Mouse (Mus musculus): ENCODE measurements around the gene Ovca2. TPM values are rescaled to one million over a fixed set of nuclear protein-coding genes. Genes with fewer than 3 reads are reported as not detected.

Gene Ovca2
- 10 to 100 TPM; 11.0 to 13.3 TPM for total RNA-seq (2021)

GRCm38 (mm10) chr11:75178672-75179208, at the start of gene Ovca2:
Gene Ovca2 (minus strand): TSS chr11:75178835.
- intact Hi-C loops (cut with DNase I) = loop anchor here (2.0 to 10.0 kb wide), 2 partner anchors 204 to 344 kb away; partner anchors contain the start of gene Mnt
- DNase-seq (ENCODE audit: low spot score in 2 of 2) = peak; percentile 89 to 91

- DNase-seq (ENCODE audit: low spot score in 2 of 2) = no peak
- intact Hi-C loops (cut with DNase I) = no loop called here
These were observed 49.0 kb upstream of the Ovca2 start for GRCm38 (mm10) chr11:75227632-75228031.

GRCm38 (mm10) chr11:75224835-75225234, 46.2 kb upstream of the Ovca2 start:
- DNase-seq (ENCODE audit: low spot score in 2 of 2) = no peak
- intact Hi-C loops (cut with DNase I) = no loop called here

DNA sequence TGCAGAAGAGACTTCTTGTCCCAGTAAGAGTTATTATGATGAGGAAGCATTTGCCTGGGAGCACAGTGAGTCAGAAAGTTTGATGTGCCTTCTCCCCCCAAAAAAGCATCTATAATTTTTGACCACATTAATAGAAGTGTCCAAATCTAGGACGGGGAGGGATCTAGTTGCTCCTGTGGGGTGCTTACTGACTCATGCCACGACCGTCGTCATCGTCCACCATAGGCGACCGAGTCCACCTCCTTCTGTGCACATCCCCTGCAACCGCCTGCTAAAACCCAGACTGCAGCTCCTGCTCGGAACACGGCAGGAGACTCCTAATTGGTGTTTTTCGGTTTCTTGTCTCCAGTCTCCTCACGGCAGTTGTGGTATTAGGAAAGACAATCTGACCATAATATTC, 45.4 kb upstream of the Ovca2 start:
- intact Hi-C loops (cut with DNase I) = no loop called here
- no peak for DNase-seq (ENCODE audit: low spot score in 2 of 2)

DNA sequence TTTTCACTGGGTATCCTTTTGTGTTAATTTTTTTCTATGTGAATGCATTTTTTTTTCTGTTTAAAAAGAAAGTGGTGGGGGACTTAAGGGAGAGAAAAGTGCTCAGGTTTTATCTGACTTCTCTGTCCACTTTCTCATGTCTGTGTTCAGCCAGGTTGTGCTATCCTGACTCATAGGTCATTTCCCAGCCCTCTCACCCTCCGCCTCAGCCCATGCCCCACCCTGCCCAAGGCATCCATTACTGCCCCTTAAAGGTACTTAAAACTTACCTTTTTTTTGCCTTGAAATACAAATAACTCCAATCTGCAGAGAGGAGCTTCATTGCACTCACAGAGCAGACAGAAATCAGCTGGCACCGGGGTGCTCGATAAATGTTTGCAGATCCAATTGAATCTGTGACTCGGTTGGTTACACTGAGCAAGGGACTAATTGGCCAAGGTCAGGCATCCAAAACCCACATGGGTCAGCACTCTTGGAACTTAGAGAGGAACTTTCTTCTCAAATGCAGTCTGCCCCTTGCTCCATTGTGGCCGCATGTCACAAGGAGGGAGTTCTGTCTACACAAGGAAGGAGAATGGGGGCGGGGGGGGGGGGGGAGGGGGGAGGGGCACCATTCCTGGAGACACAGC, 42.0 kb upstream of the Ovca2 start:
- DNase-seq (ENCODE audit: low spot score in 2 of 2) = no peak
- intact Hi-C loops (cut with DNase I) = no loop called here

GRCm38 (mm10) chr11:75220115-75220514, 41.5 kb upstream of the Ovca2 start:
- intact Hi-C loops (cut with DNase I) = no loop called here
- peak in 1 of 2 experiments; percentile 48 for DNase-seq (ENCODE audit: low spot score in 2 of 2)

GRCm38 (mm10) chr11:75214081-75214950, 35.7 kb upstream of the Ovca2 start:
- no peak for DNase-seq (ENCODE audit: low spot score in 2 of 2)
- intact Hi-C loops (cut with DNase I) = no loop called here

DNA sequence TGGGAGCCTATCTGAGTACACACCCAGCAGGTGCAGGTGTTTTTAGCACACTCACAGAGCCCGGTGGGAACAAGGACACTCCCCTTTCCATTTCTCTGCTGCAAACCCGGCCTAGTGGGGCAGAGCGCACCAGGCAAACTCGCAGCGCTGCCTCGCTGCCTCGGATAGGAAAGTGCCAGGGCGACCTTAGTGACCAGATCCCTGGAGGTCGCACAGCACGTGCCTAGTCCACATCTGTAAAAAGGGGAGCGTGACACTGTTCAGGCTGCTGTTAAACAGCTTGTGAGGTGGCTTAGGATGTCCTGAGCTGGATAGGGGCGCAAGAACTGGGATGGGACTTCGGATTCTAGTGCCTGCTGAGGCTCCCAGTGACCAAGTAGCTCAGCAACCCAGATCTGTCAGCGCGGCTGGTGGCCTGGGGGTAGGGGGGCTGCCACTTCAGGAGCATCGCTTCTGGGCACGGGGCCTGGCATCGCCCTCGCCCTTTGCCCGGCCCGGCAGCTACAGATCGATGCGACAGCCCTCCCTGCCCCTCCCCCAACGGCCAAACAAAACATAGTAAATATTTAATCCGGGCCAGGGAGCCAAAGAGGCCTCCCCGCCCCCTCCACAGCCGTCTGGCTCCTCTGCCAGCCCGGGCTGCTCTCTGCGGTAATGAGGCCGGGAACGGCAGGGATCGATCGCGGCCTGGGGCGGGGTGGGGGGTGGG, 34.9 kb upstream of the Ovca2 start:
- intact Hi-C loops (cut with DNase I) = no loop called here
- no peak for DNase-seq (ENCODE audit: low spot score in 2 of 2)

DNA sequence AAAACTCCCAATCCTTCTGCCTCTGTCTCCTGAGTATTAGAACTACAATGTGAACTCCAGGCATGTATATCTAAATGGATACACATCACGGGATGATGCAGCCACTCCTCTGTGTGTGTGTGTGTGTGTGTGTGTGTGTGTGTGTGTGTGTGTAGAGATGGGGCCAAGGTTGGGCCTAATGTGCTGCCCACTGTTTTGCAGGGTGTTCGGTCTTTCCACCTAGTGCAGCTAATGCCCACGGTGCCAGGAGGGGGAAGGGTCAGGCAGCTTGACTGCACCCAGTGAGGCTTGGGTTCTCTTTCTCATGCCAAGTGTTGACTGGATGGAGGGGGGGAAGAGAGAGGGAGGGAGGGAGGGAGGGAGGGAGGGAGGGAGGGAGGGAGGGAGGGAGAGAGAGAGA, 34.2 kb upstream of the Ovca2 start:
- no peak for DNase-seq (ENCODE audit: low spot score in 2 of 2)
- intact Hi-C loops (cut with DNase I) = no loop called here

GRCm38 (mm10) chr11:75212031-75212667, 33.5 kb upstream of the Ovca2 start:
- peak in 1 of 2 experiments; percentile 42 for DNase-seq (ENCODE audit: low spot score in 2 of 2)
- intact Hi-C loops (cut with DNase I) = no loop called here

- intact Hi-C loops (cut with DNase I) = no loop called here
- DNase-seq (ENCODE audit: low spot score in 2 of 2) = no peak
These were observed 32.1 kb upstream of the Ovca2 start for GRCm38 (mm10) chr11:75210755-75211154.

- no peak for DNase-seq (ENCODE audit: low spot score in 2 of 2)
- intact Hi-C loops (cut with DNase I) = no loop called here
These were observed 31.5 kb upstream of the Ovca2 start for GRCm38 (mm10) chr11:75210093-75210492.

GRCm38 (mm10) chr11:75209363-75209762, 30.7 kb upstream of the Ovca2 start:
- intact Hi-C loops (cut with DNase I) = no loop called here
- DNase-seq (ENCODE audit: low spot score in 2 of 2) = no peak

- intact Hi-C loops (cut with DNase I) = no loop called here
- DNase-seq (ENCODE audit: low spot score in 2 of 2) = no peak
These were observed 27.7 kb upstream of the Ovca2 start for GRCm38 (mm10) chr11:75206347-75206746.

GRCm38 (mm10) chr11:75204472-75204871, 25.8 kb upstream of the Ovca2 start:
- no peak for DNase-seq (ENCODE audit: low spot score in 2 of 2)
- intact Hi-C loops (cut with DNase I) = no loop called here

DNA sequence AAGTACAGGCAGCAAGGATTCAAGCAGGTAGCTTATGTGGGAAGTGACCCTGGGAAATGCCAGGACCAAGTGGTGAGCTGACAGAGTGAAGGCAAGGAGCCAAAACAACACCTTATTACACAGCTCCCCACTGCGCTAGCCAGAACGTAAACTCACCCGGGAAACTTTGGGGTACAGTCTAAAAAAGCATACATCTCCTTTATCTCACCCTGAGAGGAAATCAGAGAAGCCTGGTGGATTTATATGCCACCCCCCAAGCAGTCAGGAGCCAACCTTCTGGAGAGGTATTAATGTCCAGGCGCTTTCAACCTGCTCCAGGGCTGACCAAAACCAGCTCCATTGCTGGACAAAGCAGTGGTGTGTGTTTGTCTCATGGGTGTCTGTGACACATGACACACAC, 25.3 kb upstream of the Ovca2 start:
- DNase-seq (ENCODE audit: low spot score in 2 of 2) = no peak
- intact Hi-C loops (cut with DNase I) = no loop called here

GRCm38 (mm10) chr11:75201721-75202120, 23.1 kb upstream of the Ovca2 start:
- intact Hi-C loops (cut with DNase I) = loop anchor here (1.0 kb wide), 1 partner anchor 17 kb away; no protein-coding TSS in a partner anchor
- no peak for DNase-seq (ENCODE audit: low spot score in 2 of 2)

GRCm38 (mm10) chr11:75200935-75201334, 22.3 kb upstream of the Ovca2 start:
- intact Hi-C loops (cut with DNase I) = loop anchor here (1.0 kb wide), 1 partner anchor 17 kb away; no protein-coding TSS in a partner anchor
- DNase-seq (ENCODE audit: low spot score in 2 of 2) = peak; percentile 81 to 82

DNA sequence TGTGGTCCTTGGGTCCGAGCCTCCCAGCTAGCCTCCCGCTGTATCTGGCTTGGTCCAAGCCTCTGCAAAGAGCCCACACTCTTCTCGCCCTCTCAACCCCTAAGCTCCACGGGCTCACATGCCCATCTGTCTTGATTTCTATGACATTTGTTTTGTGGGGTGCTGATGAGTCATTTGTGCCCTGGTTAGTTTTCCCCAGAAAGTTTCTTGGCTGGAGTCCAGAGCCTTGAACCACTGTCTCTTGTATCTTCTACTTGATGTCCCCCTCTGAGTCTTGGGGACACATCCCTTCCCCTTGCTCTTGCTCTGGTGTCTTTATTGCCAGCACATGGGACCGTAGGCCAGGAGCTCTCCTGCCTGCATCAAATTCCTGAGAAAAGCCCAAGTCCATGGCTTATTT, 21.3 kb upstream of the Ovca2 start:
- intact Hi-C loops (cut with DNase I) = no loop called here
- DNase-seq (ENCODE audit: low spot score in 2 of 2) = no peak

DNA sequence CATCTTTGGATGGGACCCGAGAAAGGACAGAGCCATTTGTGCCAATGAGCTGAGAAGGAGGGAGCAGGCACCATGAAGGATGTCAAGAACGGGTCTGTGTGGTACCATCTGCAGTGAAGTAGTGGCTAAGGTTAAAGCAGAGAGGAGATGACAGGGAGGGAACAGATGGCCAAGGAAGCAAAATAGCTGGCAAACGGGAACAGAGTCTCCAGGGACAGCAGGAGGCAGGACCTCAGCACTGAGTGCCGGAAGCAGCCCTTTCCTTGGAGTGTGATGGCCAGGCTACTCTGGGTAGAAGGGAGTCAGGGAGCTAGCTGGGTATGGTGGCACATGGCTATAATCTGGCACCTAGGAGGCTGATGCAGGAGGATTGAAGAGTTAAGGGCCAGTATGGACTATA, 20.2 kb upstream of the Ovca2 start:
- no peak for DNase-seq (ENCODE audit: low spot score in 2 of 2)

More for the DNA sequence above, 20.2 kb upstream of the Ovca2 start:
- intact Hi-C loops (cut with DNase I) = no loop called here
